Mouse (Mus musculus) natural killer cell, adult 2 months (primary cell): ENCODE measurements around the gene Gns.

Experiments used
- DNase-seq, 2 experiments: peaks; one replicate each; pipeline ENCODE4 v3.0.0; 2022; ENCODE audit warnings: low spot score in 2 of 2

Gene Gns

DNA sequence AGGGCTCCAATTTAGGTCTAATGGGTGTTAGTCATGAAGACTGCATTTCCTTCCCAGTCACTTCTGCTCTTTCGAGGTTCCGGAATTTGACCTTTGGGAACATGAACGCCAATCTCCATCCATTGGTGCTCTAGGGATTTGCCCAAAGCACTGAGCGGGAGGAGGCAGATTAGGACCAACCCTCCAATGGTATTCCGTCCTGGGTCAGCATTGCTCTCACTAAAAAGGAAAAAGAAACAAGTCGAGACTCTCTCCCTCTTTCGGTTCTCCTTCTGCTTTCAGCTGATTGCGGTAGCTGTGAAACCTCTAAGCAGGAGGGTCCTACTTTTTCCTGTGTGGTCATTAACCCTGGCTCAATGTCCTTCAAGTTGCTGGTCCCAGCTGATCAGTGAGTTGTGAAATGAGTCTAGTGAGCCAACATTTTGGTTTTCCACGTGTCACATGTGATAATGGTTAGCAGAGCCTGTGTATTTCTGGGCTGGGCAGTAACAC lies 937 bp downstream of the Gns start:
- peak; percentile 35 to 45 for DNase-seq

DNA sequence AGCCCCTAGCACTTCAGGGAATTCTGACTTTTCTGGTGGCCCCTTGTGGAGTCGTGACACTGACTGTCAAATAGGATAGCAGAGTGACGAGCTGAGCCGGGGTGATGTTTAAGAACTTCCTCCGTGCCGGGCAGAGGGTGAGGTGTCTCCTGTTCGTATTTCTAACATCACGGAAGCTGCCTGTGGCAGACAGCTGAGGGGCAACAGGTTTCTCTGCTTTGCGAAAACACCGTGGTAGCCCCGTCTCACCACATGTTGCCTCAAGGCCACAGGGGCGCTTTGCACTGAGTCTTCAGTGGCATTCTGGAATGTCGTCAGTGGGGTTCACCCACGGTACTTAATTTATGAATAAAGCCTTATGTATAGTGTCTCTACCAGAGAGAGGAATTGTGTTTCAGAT lies 2.4 kb downstream of the Gns start:
- DNase-seq: no peak

DNA sequence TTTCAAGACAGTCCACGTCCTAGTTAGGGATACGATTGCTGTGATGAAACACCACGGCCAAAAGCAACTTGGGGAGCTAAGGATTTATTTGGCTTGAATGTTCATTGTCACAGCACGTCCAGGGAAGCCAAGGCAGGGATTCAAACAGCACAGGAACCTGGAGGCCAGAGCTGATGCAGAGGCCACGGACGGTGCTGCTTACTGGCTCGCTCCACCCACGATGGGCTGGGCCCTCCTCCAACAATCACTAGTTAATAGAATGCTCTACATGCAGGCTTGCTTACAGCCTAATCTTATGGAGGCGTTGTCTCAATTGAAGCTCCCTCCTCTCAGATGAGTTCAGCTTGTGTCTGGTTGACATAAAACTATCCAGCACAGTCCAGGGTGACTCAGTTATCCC lies 2.9 kb downstream of the Gns start:
- no peak for DNase-seq

DNA sequence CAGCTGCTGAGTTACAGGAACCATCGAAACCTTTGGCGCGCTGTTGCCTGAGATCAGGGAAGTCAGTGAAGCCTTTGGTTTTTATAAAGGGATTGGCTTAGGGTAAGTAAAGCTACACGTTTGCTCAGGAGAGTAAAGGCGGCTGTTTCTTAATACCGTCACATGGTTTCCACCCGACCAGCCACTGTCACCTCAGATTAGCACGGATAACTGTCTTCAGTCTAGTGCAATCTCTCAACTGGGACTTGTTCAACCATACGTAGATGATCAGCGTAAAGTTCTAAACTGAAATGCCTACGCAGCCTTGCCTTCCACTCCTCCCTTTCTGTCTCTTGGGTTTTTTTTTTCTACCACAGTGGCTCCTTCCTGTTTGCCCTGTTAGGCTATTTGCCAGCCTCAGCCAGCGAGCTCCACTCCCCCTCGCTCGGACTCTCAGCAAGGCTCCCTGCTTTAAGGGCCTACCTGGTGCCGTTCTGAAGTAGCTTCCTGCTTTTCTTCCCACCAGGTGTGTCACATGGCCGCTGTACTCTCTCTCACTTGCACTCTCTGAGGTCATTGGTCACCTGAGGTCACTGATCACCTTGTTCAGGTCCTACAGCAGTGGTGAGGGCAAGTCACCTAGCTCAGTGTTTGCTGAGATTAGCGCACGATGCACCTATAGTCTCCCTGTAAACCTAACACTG lies 4.0 kb downstream of the Gns start:
- peak; percentile 11 to 12 for DNase-seq

DNA sequence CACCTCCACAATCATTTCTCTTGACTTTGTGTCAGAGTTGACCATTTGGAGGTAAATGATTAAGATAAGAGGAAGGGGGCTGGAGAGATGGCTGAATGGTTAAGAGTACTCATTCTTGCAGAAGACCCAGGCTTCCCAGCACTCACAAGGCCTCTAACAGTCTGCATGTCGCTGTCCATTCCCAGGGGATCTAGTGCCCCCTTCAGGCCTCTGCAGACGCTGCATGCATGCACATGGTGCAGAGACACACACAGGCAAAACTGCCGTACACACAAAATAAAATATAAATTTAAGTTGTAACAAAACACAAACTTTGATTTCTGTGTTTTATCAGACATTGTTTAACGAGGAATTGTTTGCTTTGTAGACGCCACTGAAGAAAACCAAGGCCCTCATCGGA lies 5.9 kb downstream of the Gns start:
- DNase-seq: peak in 1 of 2 experiments; percentile 21

DNA sequence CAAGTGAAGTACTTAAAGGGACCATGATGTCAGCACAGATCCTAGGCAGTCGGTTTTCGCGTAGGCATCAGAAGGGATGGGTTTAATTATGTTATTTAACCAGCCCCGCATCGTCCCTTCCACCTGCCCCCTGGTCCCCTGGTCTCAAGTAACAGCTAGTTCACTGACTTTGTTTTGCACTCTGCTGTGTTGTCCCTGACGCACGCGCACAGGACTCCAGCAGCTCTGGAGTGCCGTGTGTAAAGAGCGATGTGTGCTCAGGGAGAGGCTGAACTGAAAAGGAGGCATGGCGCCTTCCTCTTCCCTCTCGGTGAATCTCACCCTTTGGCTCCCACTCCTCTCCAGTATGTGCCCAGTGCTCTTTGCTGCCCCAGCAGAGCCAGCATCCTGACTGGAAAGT lies 9.1 kb downstream of the Gns start:
- no peak for DNase-seq

DNA sequence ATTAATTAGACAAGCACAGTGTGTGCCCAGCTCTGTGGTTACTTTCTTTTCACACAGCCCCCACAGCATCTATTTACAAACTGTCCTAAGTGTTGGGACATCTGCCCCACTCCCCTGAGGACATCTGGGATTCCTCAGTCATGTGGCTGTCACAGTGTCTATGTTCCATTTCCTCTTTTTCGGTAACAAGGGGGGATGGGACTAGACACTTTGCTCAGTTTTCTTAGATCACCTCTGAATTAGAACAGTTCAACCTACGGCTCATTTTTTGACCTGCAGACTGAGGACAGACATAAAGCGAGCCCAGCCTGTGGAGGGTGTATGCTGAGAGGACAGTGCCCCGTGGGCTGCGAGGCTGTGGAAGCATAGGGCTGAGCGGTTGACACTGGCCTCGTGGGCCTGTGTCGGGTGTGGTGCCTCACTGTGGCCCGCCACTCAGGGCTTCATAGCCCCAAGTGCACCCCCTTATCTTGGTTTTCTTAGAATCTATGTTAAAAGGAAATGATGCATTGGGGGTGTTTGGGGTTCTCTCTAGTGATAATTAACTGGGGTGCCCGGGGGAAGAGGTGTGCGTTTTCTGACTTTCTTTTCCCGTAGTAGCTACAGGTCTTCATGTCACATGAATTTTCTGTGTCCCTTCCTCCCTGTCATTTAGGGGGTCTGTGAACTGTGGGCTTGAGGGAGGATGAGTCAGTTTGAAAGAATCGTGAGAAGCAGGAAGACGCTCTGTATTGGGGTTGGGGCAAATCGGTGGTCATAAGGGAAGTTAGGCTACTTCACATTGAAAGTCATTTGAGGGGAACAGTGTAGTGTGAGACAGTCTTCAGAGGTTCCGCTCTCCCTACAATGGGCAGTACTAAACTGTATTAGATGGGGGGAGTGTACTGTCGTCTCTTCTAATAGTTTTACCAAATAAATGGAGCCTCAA lies 10.1 kb downstream of the Gns start:
- DNase-seq: peak; percentile 19 to 73

DNA sequence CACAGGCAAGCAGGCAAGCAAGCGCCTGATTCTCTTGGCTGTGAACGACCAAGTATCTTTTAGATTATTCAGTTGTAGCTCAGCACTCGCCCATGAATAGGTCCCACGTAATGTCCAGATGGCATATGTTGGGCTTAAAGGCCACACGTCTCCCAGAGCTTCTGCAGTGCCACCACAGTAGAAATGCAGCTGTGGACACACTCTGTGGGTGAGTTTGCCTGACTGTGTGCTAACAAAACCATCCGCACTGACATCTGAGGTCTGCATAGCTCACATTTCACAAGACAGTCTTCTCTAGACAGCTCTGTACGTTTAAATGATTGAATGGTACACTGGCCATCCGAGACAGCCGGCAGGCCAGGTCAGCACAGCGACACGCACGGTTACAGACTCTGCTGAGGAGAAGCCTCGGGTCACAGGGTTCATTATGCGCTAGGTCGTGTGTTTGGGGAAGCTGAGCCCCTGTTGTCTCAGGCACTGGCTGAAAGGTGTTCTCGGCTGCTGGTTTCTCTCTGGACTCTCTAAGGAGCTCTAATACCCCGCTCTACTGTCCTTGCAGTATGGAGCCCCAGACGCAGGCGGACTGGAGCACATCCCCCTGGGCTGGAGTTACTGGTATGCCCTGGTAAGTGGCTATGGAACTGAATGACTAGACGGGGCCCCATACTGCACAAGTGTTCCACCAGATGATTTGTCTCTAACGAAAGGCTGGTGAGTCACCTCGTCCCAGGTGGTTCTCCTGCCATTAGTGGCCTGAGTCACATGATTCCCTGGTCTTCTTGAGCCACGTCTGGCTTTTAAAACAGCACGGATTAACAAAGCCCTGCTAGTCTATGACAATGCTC lies 11.0 kb downstream of the Gns start:
- peak in 1 of 2 experiments; percentile 23 for DNase-seq

DNA sequence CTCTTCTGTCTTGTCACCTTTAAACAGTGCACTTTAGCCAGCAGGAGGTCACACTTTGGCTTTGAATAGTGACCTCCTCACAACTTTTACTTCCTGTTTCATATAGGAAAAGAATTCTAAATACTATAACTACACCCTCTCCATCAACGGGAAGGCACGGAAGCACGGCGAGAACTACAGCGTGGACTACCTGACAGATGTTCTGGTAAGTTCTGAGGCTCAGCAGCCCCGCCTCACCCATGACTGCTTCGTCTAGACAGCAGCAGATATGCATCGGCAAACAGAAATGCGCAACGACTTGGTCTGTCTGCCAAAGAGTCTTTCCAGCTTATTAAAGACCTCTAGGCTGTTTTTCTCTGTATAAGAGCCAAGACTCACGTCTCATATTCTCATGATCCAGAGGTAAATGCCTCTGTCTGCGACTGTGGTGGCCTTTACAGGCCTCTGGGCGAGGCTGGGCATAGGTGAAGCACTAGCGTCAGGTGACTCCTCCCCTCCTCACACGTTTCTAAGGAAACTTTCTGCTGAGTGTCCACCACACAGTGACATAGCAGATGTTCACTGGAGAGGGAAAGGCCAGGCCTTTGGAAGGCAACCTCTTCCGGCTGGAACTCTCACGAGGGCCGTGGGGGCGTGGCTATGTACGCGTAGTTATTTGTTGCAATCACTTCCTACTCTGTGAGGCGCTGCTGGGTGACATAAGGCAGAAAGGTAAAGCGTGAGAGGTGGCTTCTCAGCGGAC lies 11.8 kb downstream of the Gns start:
- peak in 1 of 2 experiments; percentile 43 for DNase-seq

DNA sequence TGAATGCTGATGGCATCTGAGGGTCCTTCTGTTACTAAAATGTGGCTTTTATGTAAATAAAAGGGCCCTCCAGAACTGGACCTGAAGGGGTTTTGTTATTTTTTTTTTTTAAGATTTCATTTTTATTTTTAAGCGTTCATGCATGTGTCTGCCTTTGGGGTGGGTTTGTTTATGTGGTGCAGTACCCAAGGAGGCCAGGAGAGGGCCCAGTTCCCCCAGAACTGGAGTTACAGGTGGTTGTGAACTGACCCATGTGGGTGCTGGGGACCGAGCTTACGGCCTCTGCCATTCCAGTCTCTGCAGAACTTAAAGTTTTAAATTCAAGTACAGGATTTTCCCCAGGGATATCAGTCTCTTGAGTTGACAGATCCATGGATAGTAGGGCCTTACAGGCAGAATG lies 14.5 kb downstream of the Gns start:
- no peak for DNase-seq

DNA sequence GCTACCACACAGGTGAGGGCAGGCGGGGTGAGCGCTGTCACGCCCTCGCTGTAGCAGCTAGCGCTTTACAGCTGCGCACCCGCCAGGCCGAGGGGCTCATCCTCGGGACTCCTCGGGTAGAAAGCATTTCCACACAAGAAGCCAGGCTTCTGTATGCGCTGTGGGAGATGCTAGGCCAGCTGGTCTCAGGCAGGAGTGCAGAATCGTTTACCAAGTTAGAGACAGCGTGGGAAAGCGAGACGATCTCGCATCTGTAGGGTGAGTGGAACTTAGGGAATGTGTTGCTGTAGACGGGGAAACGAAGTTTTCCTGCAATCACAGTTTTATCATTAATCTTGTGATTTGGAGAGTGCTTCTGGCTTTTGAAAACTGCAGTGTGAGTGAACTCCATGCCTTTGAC lies 16.4 kb downstream of the Gns start:
- DNase-seq: no peak

DNA sequence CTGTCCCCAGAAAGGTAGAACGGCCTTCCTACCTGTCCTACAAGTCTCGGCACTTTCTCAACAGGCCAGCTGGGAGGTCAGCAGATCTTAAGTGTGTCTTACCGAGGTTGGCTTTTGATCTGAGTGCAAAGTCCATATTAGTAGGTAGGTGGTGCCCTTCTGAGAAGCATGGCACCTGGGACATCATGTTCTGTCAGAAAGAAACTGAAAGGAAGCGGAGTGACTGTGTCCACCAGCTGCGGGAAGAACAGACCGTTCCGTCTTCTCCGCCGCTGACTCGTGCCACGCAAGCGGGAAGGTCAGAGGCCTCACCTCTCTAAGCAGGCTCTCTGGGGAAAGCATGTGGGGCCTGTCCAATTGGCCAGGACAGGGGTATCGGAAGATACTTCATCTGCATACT lies 19.8 kb downstream of the Gns start:
- DNase-seq: no peak

DNA sequence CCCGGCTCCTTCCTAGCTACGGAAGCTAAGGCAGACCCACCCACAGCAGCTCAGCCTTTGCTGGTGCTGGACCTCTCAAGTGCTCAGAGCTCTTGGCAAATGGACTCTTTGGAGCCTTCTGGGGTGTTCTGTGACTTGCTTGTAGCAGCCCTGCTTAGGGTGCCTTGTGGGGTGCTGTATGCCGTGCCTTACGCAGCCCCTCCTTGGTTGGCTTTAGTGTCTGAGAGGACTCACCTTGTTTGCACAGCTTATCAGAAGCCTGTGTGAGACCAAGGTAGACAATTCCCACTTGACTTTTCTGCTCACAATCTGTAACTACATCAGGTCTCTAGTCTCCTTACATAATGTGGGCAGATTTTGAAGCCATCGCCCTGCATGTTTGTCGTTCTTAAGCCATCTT lies 20.8 kb downstream of the Gns start:
- DNase-seq: no peak

DNA sequence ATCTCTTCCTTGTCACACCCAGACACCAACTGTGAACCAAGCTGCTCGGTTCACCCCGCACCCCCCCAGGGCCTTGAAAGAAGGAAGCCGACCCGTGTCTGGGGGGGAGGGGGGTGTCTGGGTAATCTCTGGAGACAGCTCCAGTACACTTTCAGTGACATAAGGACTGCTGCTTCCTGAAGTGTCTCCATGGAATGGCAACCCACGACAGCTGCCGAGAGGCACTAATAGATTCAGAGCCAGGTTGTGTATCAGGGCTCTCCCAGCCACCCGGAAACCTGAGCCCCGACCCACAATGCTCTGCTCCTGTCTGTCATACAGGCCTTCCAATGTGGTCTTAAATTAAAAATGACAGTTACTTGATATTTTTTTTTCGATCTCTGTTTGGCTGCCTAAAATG lies 21.5 kb downstream of the Gns start:
- DNase-seq: no peak

DNA sequence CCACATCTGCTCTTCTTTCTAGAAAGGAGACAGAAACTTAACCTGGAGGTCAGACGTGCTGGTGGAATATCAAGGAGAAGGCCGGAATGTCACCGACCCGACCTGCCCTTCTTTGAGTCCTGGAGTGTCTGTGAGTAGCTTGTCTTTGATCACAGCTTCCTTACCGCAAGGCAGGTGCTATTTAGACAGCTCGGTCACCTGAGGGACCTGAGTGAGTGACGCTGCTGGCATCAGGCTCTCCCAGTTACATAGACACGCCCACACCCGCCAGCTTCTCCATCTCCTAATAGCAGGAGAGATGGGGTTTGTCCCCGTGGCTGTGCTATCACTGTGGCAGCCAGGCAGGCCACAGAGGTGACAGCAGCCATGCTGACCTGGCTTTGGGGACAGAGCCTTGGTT lies 25.7 kb downstream of the Gns start:
- no peak for DNase-seq

DNA sequence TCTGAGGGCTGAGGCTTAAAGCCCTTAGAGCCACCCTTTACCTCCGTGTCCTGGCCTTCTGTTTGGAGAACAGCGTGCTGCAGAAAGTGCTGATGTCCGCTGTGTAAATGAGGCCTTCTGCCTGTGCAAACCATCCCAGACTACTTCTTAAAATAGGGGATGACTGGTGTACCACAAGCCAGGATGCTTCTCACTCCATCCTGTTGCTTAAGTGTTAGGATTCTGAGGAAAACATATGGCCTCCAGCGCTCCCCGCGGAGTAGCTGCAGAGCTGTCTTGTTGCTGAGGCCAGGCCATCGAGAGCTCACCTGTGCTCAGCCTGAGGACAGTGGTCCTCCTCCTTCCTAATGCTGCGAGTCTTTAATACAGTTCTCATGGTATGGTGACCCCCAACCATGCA lies 27.0 kb downstream of the Gns start:
- no peak for DNase-seq

DNA sequence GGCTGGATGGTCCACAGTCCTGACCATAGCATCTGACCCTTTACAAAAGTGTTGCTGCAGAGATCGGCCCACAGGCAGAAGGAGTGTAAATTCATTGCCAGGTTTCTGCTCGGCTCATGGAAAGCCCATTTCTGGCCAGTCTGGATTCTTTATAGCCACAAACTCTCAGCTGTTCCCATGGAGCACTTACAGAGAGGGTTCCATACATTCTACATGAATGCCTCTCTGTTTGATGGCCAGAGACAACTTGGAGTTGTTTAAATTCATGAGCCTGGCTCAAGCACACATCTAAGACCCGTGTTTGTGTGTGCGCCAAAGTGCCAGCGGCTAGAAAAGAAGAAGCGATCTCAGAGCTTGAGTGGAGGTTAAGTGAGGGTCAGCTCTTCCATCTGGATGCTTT lies 29.4 kb downstream of the Gns start:
- no peak for DNase-seq

DNA sequence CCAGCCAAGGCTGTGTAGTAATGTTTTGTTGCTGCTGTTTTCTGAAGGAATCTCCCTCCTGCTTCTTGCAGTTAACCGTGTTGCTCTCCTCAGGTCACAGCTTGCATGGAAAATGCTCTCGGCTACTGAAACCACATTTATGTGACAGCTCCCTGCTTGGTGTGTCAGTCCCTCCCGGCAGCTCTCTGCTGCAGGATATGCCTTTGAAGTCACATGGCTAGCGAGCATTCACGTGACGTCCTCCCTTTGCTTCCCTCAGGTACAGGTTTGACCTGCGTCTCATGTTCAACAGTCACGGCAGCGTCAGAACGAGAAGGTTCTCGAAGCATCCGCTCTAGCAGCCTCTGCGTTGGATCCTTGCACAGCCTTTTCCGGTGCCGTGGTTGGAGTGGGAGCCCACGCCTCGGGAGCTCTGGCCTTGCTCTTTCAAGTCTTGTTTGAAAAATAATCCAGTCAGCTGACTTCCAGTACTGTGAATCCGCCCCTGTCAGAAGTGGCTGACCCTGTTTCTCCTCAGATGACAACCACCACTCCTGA lies 30.0 kb downstream of the Gns start:
- DNase-seq: no peak

DNA sequence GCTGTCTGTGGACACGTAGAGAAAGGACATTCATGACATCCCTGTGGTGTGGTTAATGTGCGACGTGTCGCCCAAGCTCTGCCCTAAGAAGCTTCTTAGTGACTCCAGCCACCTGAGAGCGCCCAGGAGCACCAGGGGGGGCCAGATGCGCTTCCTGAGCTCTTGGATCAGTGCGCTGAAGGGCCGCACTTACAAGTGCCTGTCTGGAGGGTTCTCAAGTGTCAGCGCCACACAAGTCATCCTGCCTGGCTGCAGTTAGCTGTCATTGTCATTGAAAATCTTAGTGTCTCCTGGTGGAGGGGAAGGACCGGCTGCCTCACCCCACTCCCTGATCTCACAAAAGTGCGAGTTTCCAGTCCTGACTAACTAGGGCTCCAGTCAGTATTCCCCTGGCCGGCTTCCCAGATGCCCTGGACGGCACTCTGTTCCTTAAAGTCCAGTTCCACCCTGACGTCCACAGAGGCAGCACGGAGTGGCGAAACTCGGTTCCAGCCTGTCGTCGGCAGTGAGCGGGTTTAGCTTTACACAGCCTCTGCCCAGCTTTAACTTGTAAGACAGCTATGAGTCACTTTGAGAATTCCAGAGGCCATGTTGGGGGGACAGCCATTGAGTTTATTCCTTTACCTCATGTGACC lies 30.8 kb downstream of the Gns start:
- no peak for DNase-seq

DNA sequence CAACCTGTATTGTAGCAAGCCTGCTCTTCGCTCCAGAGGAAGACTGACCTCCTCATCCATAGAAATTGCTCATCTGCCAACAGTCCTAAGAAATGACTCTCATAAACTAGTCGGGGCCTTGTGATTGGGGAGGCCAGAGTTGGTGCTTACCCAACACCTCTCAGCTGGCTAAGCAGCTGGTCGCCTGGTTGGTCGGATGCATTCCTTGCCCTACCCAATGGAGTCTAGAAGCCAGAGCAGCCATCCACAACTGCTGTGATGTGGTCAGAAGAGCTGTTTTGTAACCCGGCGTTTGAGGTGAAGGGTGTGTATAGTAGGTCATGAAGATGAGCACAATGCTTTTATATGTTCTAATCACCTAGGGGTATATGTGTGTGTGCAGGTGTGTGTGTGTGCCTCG lies 33.7 kb downstream of the Gns start:
- no peak for DNase-seq

DNA sequence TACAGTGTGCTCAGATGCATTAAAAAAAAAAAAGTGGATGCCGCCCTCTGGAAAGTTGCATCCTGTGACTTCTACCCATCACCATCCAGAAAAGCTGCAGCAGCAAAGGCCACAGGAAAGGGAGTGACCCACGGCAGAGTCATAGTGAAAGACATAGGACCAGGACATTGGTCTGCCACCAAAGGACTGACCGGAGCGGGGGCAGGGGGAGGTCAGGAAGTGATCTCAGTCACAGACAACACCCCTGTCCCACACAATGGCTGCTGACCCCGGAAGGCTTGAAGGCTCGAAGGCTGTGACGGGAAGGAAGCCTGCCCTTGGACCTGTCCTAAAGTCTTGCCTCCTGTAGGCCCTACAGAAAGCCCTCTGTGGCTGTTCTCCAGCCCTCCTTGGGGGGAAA lies 36.1 kb downstream of the Gns start:
- DNase-seq: no peak
